Mouse (Mus musculus): ENCODE results near the gene Adra2b. TPM values are rescaled to one million over a fixed set of nuclear protein-coding genes. Genes with fewer than 3 reads are reported as not detected.

Adra2b gene
- total RNA-seq, 2 experiments from 2014 or later: 0.32 to 0.54 TPM

DNA sequence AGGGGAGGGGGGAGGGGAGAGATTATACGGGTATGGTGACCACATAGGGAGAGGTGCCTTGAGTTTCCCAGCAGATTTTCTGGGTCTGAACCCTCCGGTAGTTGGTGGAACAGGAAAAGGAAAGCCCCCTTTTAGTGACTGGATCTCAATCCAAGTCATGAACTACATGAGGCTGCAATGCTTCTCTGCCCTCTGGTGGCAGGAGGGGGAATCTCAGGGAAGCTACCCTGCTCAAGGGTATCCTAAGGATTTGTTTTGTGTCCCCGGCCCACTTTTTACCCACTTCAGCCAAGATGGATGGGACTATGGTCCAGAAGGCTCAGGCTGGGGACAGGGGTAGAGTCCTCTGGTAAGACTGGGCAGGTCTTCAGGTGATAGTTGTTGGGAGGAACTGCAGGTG, 21.8 kb upstream of the Adra2b start:
- H3K27ac ChIP-seq: no peak overlapping the region
- H3K4me3 ChIP-seq: no peak overlapping the region
- intact Hi-C loops (cut with DNase I): loop anchor here (5.0 kb wide), 2 partner anchors 34 to 94 kb away; partner anchors contain the start of genes Ciao1 and Tmem127
- DNase-seq (ENCODE audit: extremely low spot score in 1 of 2, low spot score in 2 of 2): peak; percentile 33 to 54
- TF ChIP-seq CTCF (IDR thresholded peaks at IDR 0.05): peak; percentile 89

DNA sequence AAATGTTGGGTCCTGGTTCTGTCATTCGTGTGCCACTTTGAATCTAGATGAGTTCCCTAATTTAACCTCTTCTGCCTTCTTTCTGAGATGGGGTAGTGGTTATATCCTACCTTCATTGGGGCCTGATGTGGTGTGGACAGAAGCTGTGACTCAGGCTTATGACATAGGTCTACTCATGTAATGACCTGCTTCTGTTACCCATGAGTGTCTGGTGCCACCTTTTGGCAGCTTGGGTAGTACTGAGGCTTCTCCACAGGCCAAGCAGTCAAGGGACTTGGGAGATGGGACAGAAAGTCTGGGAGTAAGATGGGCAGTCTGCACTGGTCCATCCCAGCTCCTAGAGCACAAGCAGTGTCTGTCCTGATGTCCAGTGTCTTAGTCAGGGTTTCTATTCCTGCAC, 16.7 kb upstream of the Adra2b start:
- no peak for DNase-seq (ENCODE audit: extremely low spot score in 1 of 2, low spot score in 2 of 2)
- TF ChIP-seq CTCF (IDR thresholded peaks at IDR 0.05): no peak; the same call in 1 of the 2 replicates
- Histone ChIP-seq H3K27ac (no peak overlapping the region), H3K4me3 (no peak overlapping the region)
- intact Hi-C loops (cut with DNase I): no loop called here

DNA sequence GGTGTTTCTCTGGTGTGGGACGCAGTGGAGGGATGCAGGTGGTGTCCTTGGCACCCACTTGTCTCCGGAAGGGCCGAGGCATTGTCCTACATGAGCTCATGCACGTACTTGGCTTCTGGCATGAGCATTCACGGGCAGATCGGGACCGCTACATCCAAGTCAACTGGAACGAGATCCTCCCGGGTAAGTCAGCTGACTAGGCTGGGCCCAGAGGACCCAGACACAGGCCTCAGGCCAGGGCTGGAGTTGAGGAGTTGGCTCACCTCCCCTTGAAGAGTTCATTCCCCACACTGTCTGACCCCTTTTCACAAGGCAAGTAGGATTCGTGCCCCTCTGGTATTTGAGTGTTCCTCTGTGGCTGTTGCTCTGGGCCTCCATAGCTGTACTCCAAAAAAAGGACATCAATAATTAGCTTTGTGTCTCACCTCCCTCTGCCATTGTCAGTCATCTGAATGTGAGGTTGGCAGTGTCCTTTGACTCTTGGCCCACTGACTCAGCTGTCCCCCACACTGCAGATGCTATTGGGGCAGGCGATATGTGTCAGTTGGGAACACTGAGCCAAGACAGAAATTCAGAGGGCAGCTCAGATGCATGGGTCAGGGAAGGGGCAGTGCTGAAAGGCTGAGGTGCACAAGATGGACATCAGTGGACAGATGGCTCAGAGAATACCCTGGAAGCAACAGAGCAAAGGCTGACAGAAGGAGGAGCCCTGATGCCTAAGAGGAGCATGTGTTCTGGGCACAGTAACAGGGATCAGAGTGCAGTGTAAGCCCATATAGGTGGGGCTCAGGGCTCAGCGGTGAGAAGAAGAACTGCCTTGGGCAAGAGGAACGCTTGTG, 15.6 kb upstream of the Adra2b start:
- no peak for DNase-seq (ENCODE audit: extremely low spot score in 1 of 2, low spot score in 2 of 2)
- no peak for TF ChIP-seq CTCF (IDR thresholded peaks at IDR 0.05)
- H3K27ac ChIP-seq: no peak overlapping the region
- intact Hi-C loops (cut with DNase I): no loop called here
- H3K4me3 ChIP-seq: no peak overlapping the region

DNA sequence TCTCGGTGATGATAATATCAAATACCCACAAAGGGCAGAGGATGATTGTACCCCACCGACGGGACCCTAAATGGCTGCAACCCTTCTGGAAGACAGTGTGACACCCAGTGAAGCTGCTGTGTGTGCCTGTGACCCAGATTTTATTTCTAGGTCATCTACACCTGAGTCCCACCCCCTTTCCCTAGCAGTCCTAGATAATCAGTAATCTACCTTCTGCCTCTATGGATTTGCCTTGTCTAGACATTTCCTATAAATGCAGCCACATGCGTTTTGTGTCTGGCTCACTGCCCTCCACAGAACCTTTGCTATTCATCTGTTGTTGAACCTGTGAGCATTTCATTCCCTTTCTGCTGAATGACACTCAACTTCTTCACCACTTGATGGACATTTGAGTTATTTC, 9.1 kb upstream of the Adra2b start:
- Histone ChIP-seq H3K27ac (no peak overlapping the region), H3K4me3 (no peak overlapping the region)
- intact Hi-C loops (cut with DNase I): no loop called here
- DNase-seq (ENCODE audit: extremely low spot score in 1 of 2, low spot score in 2 of 2): no peak
- TF ChIP-seq CTCF (IDR thresholded peaks at IDR 0.05): no peak

DNA sequence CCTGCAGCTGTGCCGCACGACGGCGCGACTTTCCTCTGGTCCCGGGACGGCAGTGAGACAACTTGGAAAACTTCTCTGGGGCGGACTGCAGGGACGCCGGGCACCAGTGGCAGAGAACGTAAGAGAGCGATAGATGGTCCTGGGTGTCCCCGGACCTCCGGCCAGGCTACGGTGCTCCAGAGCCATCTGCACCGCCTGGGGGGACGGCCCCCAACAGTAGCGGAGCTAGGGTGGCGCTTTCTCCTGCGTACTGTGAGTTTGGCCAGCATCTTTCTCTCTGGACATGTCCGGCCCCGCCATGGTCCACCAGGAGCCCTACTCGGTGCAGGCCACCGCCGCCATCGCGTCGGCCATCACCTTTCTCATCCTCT, 259 bp downstream of the Adra2b start:
- Histone ChIP-seq H3K4me3 (peak overlapping the region; percentile 31; the same call in 1 of the 2 replicates), H3K27ac (no peak overlapping the region)
- TF ChIP-seq CTCF (IDR thresholded peaks at IDR 0.05): no peak
- intact Hi-C loops (cut with DNase I): loop anchor here (2.0 kb wide), 1 partner anchor 196 kb away; no protein-coding TSS in a partner anchor
- no peak for DNase-seq (ENCODE audit: extremely low spot score in 1 of 2, low spot score in 2 of 2)

DNA sequence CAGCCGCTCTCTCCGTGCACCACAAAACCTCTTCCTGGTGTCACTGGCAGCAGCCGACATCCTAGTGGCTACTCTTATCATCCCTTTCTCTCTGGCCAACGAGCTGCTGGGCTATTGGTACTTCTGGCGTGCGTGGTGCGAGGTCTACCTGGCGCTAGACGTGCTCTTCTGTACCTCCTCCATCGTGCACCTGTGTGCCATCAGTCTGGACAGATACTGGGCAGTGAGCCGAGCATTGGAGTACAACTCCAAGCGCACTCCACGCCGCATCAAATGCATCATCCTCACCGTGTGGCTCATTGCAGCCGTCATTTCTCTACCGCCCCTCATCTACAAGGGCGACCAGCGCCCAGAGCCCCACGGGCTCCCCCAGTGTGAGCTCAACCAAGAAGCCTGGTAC, 688 bp downstream of the Adra2b start:
- DNase-seq (ENCODE audit: extremely low spot score in 1 of 2, low spot score in 2 of 2): no peak
- no peak overlapping the region for H3K27ac ChIP-seq
- H3K4me3 ChIP-seq: no peak overlapping the region
- intact Hi-C loops (cut with DNase I): loop anchor here (2.0 kb wide), 1 partner anchor 195 kb away; no protein-coding TSS in a partner anchor
- TF ChIP-seq CTCF (IDR thresholded peaks at IDR 0.05): no peak

DNA sequence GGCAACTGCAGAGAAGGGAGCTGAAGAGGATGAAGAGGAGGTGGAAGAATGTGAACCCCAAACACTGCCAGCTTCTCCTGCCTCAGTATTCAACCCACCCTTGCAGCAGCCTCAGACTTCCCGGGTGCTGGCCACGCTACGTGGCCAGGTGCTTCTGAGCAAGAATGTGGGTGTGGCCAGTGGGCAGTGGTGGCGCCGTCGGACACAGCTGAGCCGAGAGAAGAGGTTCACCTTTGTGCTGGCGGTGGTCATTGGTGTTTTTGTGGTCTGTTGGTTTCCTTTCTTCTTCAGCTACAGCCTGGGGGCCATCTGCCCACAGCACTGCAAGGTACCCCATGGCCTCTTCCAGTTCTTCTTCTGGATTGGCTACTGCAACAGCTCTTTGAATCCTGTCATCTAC, 1.4 kb downstream of the Adra2b start:
- no peak overlapping the region for H3K27ac ChIP-seq
- no peak for DNase-seq (ENCODE audit: extremely low spot score in 1 of 2, low spot score in 2 of 2)
- TF ChIP-seq CTCF (IDR thresholded peaks at IDR 0.05): no peak
- intact Hi-C loops (cut with DNase I): no loop called here
- no peak overlapping the region for H3K4me3 ChIP-seq

DNA sequence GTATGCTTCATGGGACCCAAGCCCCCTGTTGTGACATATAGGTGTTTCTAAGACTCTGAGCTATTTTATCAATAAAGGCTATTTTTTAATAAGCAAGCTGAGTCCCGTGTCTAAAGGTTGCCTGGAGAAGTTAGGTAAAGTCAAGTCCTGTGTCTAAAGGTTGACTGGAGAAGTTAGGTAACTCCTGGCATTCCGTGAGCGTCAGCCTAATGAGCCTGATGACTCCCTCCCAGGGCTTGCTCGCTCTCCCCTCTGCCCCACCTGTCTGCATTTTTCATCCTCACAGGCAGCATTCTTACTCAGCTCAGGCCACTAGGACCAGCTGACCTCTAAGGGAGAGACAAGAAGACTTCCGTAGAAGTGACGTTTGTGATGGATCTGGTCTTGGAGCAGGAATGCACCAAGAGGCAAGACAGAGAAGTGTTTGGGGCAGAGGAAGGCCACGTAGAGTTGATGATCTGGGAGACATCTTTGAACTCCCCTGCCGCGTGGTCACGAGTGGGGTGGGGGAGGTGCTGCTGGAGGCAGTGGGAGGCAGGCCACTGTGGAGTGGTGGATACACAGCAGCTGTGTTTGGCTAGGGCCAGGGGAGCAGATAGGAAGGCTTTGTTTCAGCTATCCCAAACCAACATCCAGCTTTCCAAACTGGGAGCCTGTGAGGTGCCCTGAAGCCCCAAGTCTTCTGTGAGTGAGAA, 4.3 kb downstream of the Adra2b start:
- Histone ChIP-seq H3K27ac (no peak overlapping the region), H3K4me3 (no peak overlapping the region)
- intact Hi-C loops (cut with DNase I): no loop called here
- DNase-seq (ENCODE audit: extremely low spot score in 1 of 2, low spot score in 2 of 2): no peak
- TF ChIP-seq CTCF (IDR thresholded peaks at IDR 0.05): no peak

DNA sequence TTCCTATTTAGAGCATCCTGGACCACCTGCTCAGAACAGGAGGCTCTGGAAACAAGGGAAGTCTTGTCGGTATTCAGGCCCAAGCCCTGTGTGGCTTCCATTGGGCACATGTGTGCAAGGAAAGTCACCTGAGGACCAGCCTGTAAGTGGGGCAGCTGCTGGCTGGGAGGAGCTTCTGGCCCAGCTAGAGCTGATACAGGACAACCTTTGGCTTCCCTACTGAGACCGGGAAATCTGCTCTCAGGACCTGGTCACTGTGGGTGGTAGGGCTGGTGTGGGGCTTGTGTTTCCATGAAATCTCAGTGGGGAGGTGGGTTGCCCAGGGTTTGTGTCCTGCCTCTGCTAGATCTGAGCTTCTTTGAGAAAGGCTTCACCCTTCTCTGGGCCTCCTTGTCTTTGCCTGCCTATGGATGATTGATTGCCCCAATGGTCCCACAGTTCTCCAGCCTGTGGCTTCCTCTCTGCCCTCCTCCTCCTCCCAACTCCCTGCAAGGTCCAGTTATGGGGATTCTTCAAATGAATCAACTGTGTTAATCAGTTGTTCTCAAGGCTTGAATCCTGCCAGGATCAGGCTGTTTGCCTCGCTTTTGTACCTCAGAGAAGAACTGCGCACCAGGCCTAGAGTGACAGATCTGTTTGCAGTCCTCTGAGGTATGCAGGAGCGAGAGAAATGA, 6.8 kb downstream of the Adra2b start:
- no peak for TF ChIP-seq CTCF (IDR thresholded peaks at IDR 0.05)
- no peak for DNase-seq (ENCODE audit: extremely low spot score in 1 of 2, low spot score in 2 of 2)

DNA sequence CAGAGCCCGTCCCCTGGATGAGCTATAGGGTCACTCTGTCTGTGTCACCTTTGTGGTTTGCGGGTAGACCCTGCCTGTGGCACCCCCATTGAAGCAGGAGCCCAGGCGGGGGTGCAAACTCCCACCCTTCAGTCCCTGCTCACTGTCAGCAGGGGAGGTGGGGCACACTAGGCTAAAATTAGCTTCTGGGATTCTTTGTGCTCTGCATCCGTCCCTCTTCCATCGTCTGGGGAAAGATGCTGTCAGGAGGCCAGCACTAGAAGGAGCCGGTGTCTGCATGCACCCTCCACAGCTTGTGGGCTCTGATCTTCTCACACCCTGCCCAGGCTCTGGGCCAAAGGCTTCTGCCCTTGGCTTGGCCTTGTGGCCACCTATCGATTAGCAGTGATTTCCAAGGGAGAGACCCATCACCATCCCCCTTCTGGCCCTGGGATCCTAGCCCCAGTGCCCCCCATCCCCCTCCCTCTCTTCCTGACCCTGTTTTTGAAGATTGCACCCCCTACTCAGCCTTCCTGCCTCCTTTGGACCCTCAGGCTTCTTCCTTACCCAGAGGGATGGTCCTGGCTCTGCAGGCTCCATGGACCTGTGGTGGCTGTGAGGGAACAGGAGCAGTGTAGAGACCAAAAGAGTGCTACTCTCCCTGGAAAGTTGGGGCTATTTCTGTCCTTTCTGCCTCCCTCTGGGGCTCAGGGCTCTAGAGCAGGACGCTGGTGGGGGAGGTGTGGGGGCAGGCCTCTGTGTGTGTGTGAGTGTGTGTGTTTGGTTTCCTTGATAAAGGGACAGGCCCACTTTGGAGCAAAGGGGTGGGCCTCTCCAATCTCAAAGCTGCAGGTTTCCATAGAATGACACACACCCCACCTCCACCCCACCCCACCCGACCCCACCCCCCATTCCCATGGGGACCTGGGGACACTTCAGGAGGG, 7.8 kb downstream of the Adra2b start:
- no peak overlapping the region for H3K27ac ChIP-seq
- H3K4me3 ChIP-seq: no peak overlapping the region
- TF ChIP-seq CTCF (IDR thresholded peaks at IDR 0.05): no peak
- intact Hi-C loops (cut with DNase I): no loop called here
- DNase-seq (ENCODE audit: extremely low spot score in 1 of 2, low spot score in 2 of 2): no peak

More for the DNA sequence above, 6.8 kb downstream of the Adra2b start:
- Histone ChIP-seq H3K27ac (no peak overlapping the region), H3K4me3 (no peak overlapping the region)
- intact Hi-C loops (cut with DNase I): no loop called here

DNA sequence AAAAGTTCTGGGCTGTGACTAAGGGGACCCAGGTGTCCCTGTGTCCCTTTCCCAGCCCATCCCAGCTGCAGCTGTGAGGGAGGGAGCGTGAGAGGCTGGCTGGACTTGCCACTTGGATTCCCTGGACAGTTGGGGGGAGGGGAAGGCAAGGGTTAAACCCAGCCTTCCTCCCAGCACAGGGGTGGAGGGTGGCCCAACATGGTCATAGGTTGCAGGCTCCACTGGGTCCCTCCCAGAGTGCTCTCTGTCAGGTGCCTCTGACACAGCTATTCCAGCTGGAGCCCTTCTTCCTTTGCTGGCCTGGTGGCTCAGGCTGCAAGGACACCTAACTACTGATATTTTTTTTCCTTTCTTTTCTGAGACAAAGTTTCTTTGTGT, 8.5 kb downstream of the Adra2b start:
- H3K4me3 ChIP-seq: no peak overlapping the region
- intact Hi-C loops (cut with DNase I): no loop called here
- DNase-seq (ENCODE audit: extremely low spot score in 1 of 2, low spot score in 2 of 2): no peak
- no peak overlapping the region for H3K27ac ChIP-seq
- TF ChIP-seq CTCF (IDR thresholded peaks at IDR 0.05): no peak

Data from left cerebral cortex, adult 2 months (tissue).